Mouse (Mus musculus) ES-Bruce4 (cell line): ENCODE data around the gene Atp13a2. TPM values are rescaled to one million over a fixed set of nuclear protein-coding genes. Genes with fewer than 3 reads are reported as not detected.

Experiments
- H3K27ac ChIP-seq: 2 replicates; pipeline ENCODE4 v1.5.1; 2012; ENCODE audit warnings: low read length, inconsistent platforms; ENCODE audit not compliant: insufficient read depth
- H3K27me3 ChIP-seq: 2 replicates; pipeline ENCODE4 v1.6.1; 2012; ENCODE audit warnings: mild to moderate bottlenecking, low read length, inconsistent platforms; ENCODE audit not compliant: control insufficient read depth, poor library complexity, insufficient read depth, severe bottlenecking
- H3K36me3 ChIP-seq: 2 replicates; pipeline ENCODE4 v1.6.1; 2012; ENCODE audit warnings: inconsistent platforms, mild to moderate bottlenecking, low read length, moderate library complexity; ENCODE audit not compliant: control insufficient read depth, poor library complexity, insufficient read depth, severe bottlenecking
- H3K4me1 ChIP-seq: one replicate; pipeline ENCODE4 v1.8.1; 2011; ENCODE audit warnings: low read length; ENCODE audit not compliant: control insufficient read depth, insufficient read depth
- H3K4me3 ChIP-seq: 2 replicates; pipeline ENCODE4 v1.5.1; 2011; ENCODE audit warnings: low read depth, mild to moderate bottlenecking, low read length
- H3K9ac ChIP-seq: 2 replicates; pipeline ENCODE4 v1.6.1; 2012; ENCODE audit warnings: low read depth, mild to moderate bottlenecking, inconsistent platforms; ENCODE audit not compliant: poor library complexity, severe bottlenecking
- H3K9me3 ChIP-seq: replicated peaks from 2 replicates; pipeline ENCODE4 v1.6.1; 2012; ENCODE audit warnings: mild to moderate bottlenecking, low read length, inconsistent platforms; ENCODE audit not compliant: control insufficient read depth, poor library complexity, insufficient read depth, severe bottlenecking
- CTCF ChIP-seq: IDR thresholded peaks from one replicate; pipeline ENCODE4 v1.8.1; 2011; ENCODE audit warnings: low read depth, low read length
- EP300 ChIP-seq: IDR thresholded peaks from 2 replicates; pipeline ENCODE4 v1.6.1; 2011; ENCODE audit warnings: low read depth, low read length; ENCODE audit not compliant: insufficient read depth
- POLR2A ChIP-seq: IDR thresholded peaks from one replicate; pipeline ENCODE4 v1.8.1; 2011; ENCODE audit warnings: low read length; ENCODE audit not compliant: insufficient read depth
- polyA plus RNA-seq: library from polyadenylated mRNA; stranded (reverse); fragments of >200 nt; gene quantifications from 2 replicates; pipeline ENCODE4 v1.2.4, GENCODE M21; 2011; ENCODE audit warnings: low read depth; ENCODE audit not compliant: missing spikeins, insufficient read depth, insufficient read length

The Atp13a2 gene
- polyA plus RNA-seq, 1 experiment: 16.8 TPM

DNA sequence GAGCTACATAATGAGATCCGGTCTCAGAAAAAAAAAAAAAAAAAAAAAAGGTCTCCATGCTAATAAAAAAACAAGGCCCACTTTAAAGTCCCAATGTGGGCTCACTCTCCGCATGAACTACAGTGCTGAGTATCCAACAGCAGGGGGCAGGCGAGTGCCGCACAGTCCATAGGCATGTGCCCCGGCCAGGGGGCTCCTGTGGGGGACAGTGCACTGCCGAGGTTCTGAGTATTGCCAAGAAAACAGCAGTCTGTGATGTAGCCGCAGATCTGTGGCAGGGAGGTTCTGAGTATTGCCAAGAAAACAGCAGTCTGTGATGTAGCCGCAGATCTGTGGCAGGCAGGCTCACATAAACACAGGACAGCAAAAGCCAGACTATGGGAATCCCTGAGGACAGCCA lies 58.1 kb downstream of the Atp13a2 start:
- peaks cover 5% of the 10 kb centered on the region for H3K4me1 ChIP-seq
- no peak overlapping the region for H3K4me3 ChIP-seq
- no peaks in the 10 kb centered on the region for H3K9me3 ChIP-seq
- TF ChIP-seq CTCF: peak; percentile 86
- no peak for TF ChIP-seq POLR2A
- H3K27ac ChIP-seq: no peak overlapping the region
- H3K36me3 ChIP-seq: no peaks in the 10 kb centered on the region
- H3K27me3 ChIP-seq: no peaks in the 10 kb centered on the region
- no peak overlapping the region for H3K9ac ChIP-seq

GRCm38 (mm10) chr4:141048810-141049475 lies 62.3 kb downstream of the Atp13a2 start:
- TF ChIP-seq EP300: no peak
- no peak for TF ChIP-seq CTCF
- TF ChIP-seq POLR2A: no peak
- Histone ChIP-seq H3K4me1 (peaks cover 5% of the 10 kb centered on the region), H3K4me3 (no peak overlapping the region), H3K36me3 (no peaks in the 10 kb centered on the region), H3K27me3 (no peaks in the 10 kb centered on the region), H3K9ac (no peak overlapping the region), H3K9me3 (no peaks in the 10 kb centered on the region), H3K27ac (no peak overlapping the region)

- no peaks in the 10 kb centered on the region for H3K36me3 ChIP-seq
- no peaks in the 10 kb centered on the region for H3K9me3 ChIP-seq
- no peak overlapping the region for H3K4me3 ChIP-seq
- TF ChIP-seq CTCF (no peak), EP300 (no peak)
- no peaks in the 10 kb centered on the region for H3K27me3 ChIP-seq
- H3K9ac ChIP-seq: no peak overlapping the region
- no peak overlapping the region for H3K27ac ChIP-seq
- H3K4me1 ChIP-seq: peaks cover 5% of the 10 kb centered on the region
Measured at GRCm38 (mm10) chr4:141049476-141049835, 62.8 kb downstream of the Atp13a2 start.

DNA sequence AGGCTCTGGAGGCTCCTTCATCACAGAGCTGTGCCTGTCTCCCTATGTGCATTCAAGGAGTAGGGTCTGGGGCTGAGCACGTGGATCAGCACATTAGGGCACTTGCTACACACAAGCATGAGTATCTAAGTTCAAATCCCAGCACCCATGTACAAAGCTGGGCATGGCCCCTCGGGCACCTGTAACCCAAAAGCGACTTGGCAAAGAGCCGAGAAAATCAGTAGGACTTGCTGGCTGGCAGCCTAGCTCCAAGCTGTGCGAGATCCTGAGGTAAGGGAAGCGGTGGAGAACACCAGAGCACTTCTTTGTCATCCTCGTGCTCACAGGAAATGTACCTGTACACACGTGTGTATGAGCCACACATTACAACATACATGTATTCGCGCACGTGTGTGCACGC lies 65.8 kb downstream of the Atp13a2 start:
- TF ChIP-seq POLR2A: no peak
- no peak for TF ChIP-seq EP300
- no peak for TF ChIP-seq CTCF
- no peak overlapping the region for H3K27ac ChIP-seq

DNA sequence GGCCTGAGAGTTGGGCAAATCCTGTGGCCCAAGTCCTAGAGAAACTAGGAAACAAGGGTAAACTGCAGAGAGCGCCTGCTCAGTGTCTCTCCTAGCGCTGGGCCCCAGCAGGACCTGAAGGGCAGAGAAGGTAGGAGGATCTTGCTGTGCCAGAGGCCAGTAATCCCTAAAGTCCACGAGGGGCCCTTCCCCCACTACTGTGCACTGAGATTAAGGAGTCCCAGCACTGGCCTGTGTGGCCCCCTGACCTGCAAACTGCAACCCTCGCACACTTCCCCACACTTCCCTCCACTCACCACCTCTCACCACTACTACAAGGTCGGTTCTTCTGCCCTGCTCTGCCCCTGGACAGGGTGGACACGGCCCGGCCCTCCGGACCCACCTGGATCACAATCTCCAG lies 66.5 kb downstream of the Atp13a2 start:
- Histone ChIP-seq H3K36me3 (no peaks in the 10 kb centered on the region), H3K4me3 (no peak overlapping the region), H3K27me3 (no peaks in the 10 kb centered on the region), H3K9me3 (no peaks in the 10 kb centered on the region), H3K9ac (no peak overlapping the region), H3K27ac (no peak overlapping the region), H3K4me1 (no peaks in the 10 kb centered on the region)
- no peak for TF ChIP-seq EP300
- TF ChIP-seq CTCF: no peak

More for the DNA sequence above, 65.8 kb downstream of the Atp13a2 start:
- H3K36me3 ChIP-seq: no peaks in the 10 kb centered on the region
- no peaks in the 10 kb centered on the region for H3K27me3 ChIP-seq
- H3K4me1 ChIP-seq: peaks cover under 1% of the 10 kb centered on the region
- no peak overlapping the region for H3K9ac ChIP-seq
- no peak overlapping the region for H3K4me3 ChIP-seq
- H3K9me3 ChIP-seq: no peaks in the 10 kb centered on the region

GRCm38 (mm10) chr4:141053568-141054161 lies 67.0 kb downstream of the Atp13a2 start:
- no peak for TF ChIP-seq POLR2A
- TF ChIP-seq CTCF: no peak
- TF ChIP-seq EP300: no peak
- no peaks in the 10 kb centered on the region for H3K36me3 ChIP-seq
- H3K4me3 ChIP-seq: peak overlapping the region; percentile 22
- H3K9me3 ChIP-seq: no peaks in the 10 kb centered on the region
- H3K9ac ChIP-seq: no peak overlapping the region
- no peaks in the 10 kb centered on the region for H3K4me1 ChIP-seq
- H3K27ac ChIP-seq: no peak overlapping the region
- no peaks in the 10 kb centered on the region for H3K27me3 ChIP-seq

Other genes starting within 250 kb of the Atp13a2 start
- 0.29 TPM in 1 of 2 replicates, not detected in the other for gene Padi6, start 244.2 kb upstream of the Atp13a2 start, polyA plus RNA-seq
- gene Padi4, start 212.6 kb upstream of the Atp13a2 start, polyA plus RNA-seq: 2.2 and 2.3 TPM in 2 replicates
- 2.8 and 3.1 TPM in 2 replicates for gene Padi3, start 176.2 kb upstream of the Atp13a2 start, polyA plus RNA-seq
- 0.29 and 0.43 TPM in 2 replicates for gene Padi1, start 141.1 kb upstream of the Atp13a2 start, polyA plus RNA-seq
- 6.3 TPM in 2 replicates for gene Padi2, start 80.5 kb upstream of the Atp13a2 start, polyA plus RNA-seq
- 99.6 and 103 TPM in 2 replicates for gene Sdhb, start 25.7 kb upstream of the Atp13a2 start, polyA plus RNA-seq
- gene Mfap2, start 23.5 kb downstream of the Atp13a2 start, polyA plus RNA-seq: 4.5 and 5.2 TPM in 2 replicates
- 35.0 TPM in 2 replicates for gene Crocc, start 73.7 kb downstream of the Atp13a2 start, polyA plus RNA-seq
- 27.7 and 34.6 TPM in 2 replicates for gene Necap2, start 91.5 kb downstream of the Atp13a2 start, polyA plus RNA-seq
- gene Spata21, start 101.5 kb downstream of the Atp13a2 start, polyA plus RNA-seq: 0.67 TPM in 1 of 2 replicates, not detected in the other
- gene Szrd1, start 152.9 kb downstream of the Atp13a2 start, polyA plus RNA-seq: 122 and 136 TPM in 2 replicates
- gene Fbxo42, start 161.0 kb downstream of the Atp13a2 start, polyA plus RNA-seq: 24.6 and 31.8 TPM in 2 replicates
- 1.6 and 2.8 TPM in 2 replicates for gene Rsg1, start 227.1 kb downstream of the Atp13a2 start, polyA plus RNA-seq